Mouse (Mus musculus): Measurements from ENCODE around the gene Lrrk2. TPM values are rescaled to one million over a fixed set of nuclear protein-coding genes. Genes with fewer than 3 reads are reported as not detected.
"Not testable (repeated sequence)": the region's sequence is repeated elsewhere in the genome, so short reads cannot be mapped to it uniquely, and the experiment has no call there.

Gene Lrrk2
- polyA plus RNA-seq, 1 experiment from 2014 or later, result 6.6 TPM

GRCm38 (mm10) chr15:91835319-91835718 lies 162.3 kb downstream of the Lrrk2 start:
- H3K4me2 ChIP-seq (ENCODE audit: low read depth, low read length), result no peak overlapping the region
- H3K36me3 ChIP-seq (ENCODE audit: control insufficient read depth, insufficient read depth, low read length), result no peaks in the 10 kb centered on the region
- H3K4me1 ChIP-seq (ENCODE audit: control insufficient read depth, insufficient read depth, low read length), result no peaks in the 10 kb centered on the region
- H3K27ac ChIP-seq (replicated peaks; ENCODE audit: low read depth, low read length), result no peak overlapping the region
- H3K4me3 ChIP-seq (ENCODE audit: low read depth, low read length), result no peak overlapping the region
- no peaks in the 10 kb centered on the region for H3K27me3 ChIP-seq (replicated peaks; ENCODE audit: control insufficient read depth, insufficient read depth, low read length)
- no peaks in the 10 kb centered on the region for H3K9me3 ChIP-seq (ENCODE audit: control insufficient read depth, low read length)
- WGBS, result 67% methylated on average over 6 of the region's 6 CpGs
- DNase-seq (ENCODE audit: low spot score) (no peak), ATAC-seq (ENCODE audit: low read depth) (no peak)
- H3K9ac ChIP-seq (ENCODE audit: low read depth, low read length), result no peak overlapping the region

DNA sequence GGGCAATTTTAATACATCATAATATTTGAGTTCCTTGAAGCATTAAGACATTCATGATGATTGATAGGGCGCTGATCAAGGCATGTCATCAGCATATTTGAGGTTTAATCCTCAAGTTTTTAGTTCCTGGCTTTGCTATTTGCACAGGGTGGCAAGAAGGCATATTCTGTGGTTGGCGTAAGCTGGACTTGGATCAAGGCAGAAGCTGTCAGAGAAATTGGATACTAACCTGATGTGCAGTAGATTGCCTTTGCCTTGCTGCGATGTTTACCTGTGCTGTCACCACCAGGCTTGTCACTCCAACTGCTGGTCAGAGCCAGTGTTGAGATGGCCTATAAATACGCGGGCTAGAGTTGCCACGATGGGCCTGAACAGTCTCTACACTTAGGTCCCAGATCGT lies 165.0 kb downstream of the Lrrk2 start, which contains the start of gene Smgc:
TSS of gene Smgc (plus strand) at position 301 of the 400 bp plus-strand sequence.
- no peak within 1 kb of the TSS for H3K27ac ChIP-seq (replicated peaks; ENCODE audit: low read depth, low read length)
- no peak within 1 kb of the TSS for H3K4me3 ChIP-seq (ENCODE audit: low read depth, low read length)
- ATAC-seq (ENCODE audit: low read depth), result no peak
- no peak for DNase-seq (ENCODE audit: low spot score)
- 78% methylated on average over 7 of the region's 7 CpGs for WGBS
- no peak within 1 kb of the TSS for H3K4me2 ChIP-seq (ENCODE audit: low read depth, low read length)
- H3K9ac ChIP-seq (ENCODE audit: low read depth, low read length), result no peak within 1 kb of the TSS
- H3K36me3 ChIP-seq (ENCODE audit: control insufficient read depth, insufficient read depth, low read length), result no peaks in the 10 kb centered on the region
- no peaks in the 10 kb centered on the region for H3K9me3 ChIP-seq (ENCODE audit: control insufficient read depth, low read length)
- no peaks in the 10 kb centered on the region for H3K27me3 ChIP-seq (replicated peaks; ENCODE audit: control insufficient read depth, insufficient read depth, low read length)
- H3K4me1 ChIP-seq (ENCODE audit: control insufficient read depth, insufficient read depth, low read length), result no peaks in the 10 kb centered on the region

DNA sequence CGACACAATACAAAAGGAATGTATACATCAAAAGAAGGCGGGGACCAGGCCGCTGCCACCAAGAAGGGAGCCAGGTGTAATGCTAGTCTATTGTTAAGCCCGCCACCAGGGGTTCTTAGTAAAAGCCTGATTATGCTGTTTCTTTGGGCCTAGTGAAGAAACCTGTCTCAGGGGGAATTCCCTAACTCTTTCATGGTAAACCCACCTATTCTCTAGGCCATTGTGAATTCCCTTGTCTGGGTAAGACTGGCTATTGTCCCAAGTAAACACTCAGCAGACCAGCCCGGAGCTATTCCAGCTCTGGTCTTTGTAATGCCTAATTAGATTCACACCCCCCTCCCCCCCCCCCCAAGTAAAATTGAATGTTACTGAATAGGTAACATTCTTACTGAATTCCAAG lies 191.2 kb downstream of the Lrrk2 start:
- H3K4me2 ChIP-seq (ENCODE audit: low read depth, low read length); H3K4me1 ChIP-seq (ENCODE audit: control insufficient read depth, insufficient read depth, low read length); H3K27me3 ChIP-seq (replicated peaks; ENCODE audit: control insufficient read depth, insufficient read depth, low read length); H3K36me3 ChIP-seq (ENCODE audit: control insufficient read depth, insufficient read depth, low read length); H3K9me3 ChIP-seq (ENCODE audit: control insufficient read depth, low read length); H3K4me3 ChIP-seq (ENCODE audit: low read depth, low read length); ATAC-seq (ENCODE audit: low read depth); H3K9ac ChIP-seq (ENCODE audit: low read depth, low read length); H3K27ac ChIP-seq (replicated peaks; ENCODE audit: low read depth, low read length): not testable (repeated sequence)
- DNase-seq (ENCODE audit: low spot score), result peak; percentile 57
- WGBS, result 16% methylated on average over 5 of the region's 5 CpGs

Other genes with a start within 250 kb of the Lrrk2 start
- gene Slc2a13, start 99.9 kb upstream of the Lrrk2 start, polyA plus RNA-seq (2014; fragmentation: Nextera tagmentation; extraction: Ambion mirVana), result 3.9 and 4.1 TPM in 2 replicates
- gene Smgc, start 165.1 kb downstream of the Lrrk2 start, polyA plus RNA-seq (2014; fragmentation: Nextera tagmentation; extraction: Ambion mirVana), result 1.0 TPM in 1 of 2 replicates, not detected in the other